Mouse (Mus musculus): ENCODE measurements around the gene Tet3.

DNA sequence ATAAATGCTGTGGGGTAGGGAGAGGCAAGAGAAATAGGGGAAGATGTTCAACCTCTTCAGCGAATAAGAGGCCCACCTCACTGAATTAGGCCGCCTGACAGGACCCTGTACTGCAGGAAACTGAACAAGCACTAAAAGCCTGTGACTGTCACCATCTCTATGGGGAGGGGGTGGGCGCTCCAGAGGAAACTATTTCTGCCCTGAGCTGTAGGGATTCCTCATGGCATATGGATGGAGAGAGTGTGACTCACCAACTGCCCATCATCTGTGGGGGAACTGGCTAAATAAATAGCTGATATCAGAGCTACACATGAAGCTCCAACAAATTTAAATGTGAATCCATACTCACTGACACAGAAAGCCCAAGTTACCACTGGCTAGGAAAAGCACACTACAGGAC lies 87.5 kb downstream of the Tet3 start:
- no peak for TF ChIP-seq CTCF (IDR thresholded peaks at IDR 0.05; ENCODE audit: low read depth, low read length)
- TF ChIP-seq POLR2A (IDR thresholded peaks at IDR 0.05; ENCODE audit: borderline replicate concordance, low read depth, low read length) = no peak
